Mouse (Mus musculus): ENCODE results near the gene 3100002H09Rik. TPM values are rescaled to one million over a fixed set of nuclear protein-coding genes. Genes with fewer than 3 reads are reported as not detected.

3100002H09Rik gene
- total RNA-seq, 2 experiments from 2014 or later, result 1.6 TPM; not detected in 1

- DNase-seq (ENCODE audit: extremely low spot score in 1 of 2, low spot score in 1 of 2), result no peak
Observed at GRCm38 (mm10) chr4:124615986-124616385, 5.4 kb upstream of the 3100002H09Rik start.

GRCm38 (mm10) chr4:124615406-124615960 lies 4.9 kb upstream of the 3100002H09Rik start:
- no peak for DNase-seq (ENCODE audit: extremely low spot score in 1 of 2, low spot score in 1 of 2)

- no peak for DNase-seq (ENCODE audit: extremely low spot score in 1 of 2, low spot score in 1 of 2)
Observed at GRCm38 (mm10) chr4:124614189-124614588, 3.6 kb upstream of the 3100002H09Rik start.

- DNase-seq (ENCODE audit: extremely low spot score in 1 of 2, low spot score in 1 of 2), result no peak
Observed at GRCm38 (mm10) chr4:124611768-124612167, 1.2 kb upstream of the 3100002H09Rik start.

GRCm38 (mm10) chr4:124610066-124610465 lies 537 bp downstream of the 3100002H09Rik start:
- no peak for DNase-seq (ENCODE audit: extremely low spot score in 1 of 2, low spot score in 1 of 2)

- DNase-seq (ENCODE audit: extremely low spot score in 1 of 2, low spot score in 1 of 2), result no peak
Observed at GRCm38 (mm10) chr4:124607166-124607565, 3.4 kb downstream of the 3100002H09Rik start.

GRCm38 (mm10) chr4:124606180-124606579 lies 4.4 kb downstream of the 3100002H09Rik start:
- no peak for DNase-seq (ENCODE audit: extremely low spot score in 1 of 2, low spot score in 1 of 2)

- no peak for DNase-seq (ENCODE audit: extremely low spot score in 1 of 2, low spot score in 1 of 2)
Observed at GRCm38 (mm10) chr4:124605255-124605654, 5.3 kb downstream of the 3100002H09Rik start.

GRCm38 (mm10) chr4:124603712-124604111 lies 6.9 kb downstream of the 3100002H09Rik start:
- DNase-seq (ENCODE audit: extremely low spot score in 1 of 2, low spot score in 1 of 2), result no peak

GRCm38 (mm10) chr4:124595929-124596328 lies 14.7 kb downstream of the 3100002H09Rik start:
- DNase-seq (ENCODE audit: extremely low spot score in 1 of 2, low spot score in 1 of 2), result no peak

GRCm38 (mm10) chr4:124594933-124595332 lies 15.7 kb downstream of the 3100002H09Rik start:
- peak; percentile 53 to 66 for DNase-seq (ENCODE audit: extremely low spot score in 1 of 2, low spot score in 1 of 2)

- no peak for DNase-seq (ENCODE audit: extremely low spot score in 1 of 2, low spot score in 1 of 2)
Observed at GRCm38 (mm10) chr4:124593691-124594090, 16.9 kb downstream of the 3100002H09Rik start.

- DNase-seq (ENCODE audit: extremely low spot score in 1 of 2, low spot score in 1 of 2), result no peak
Observed at GRCm38 (mm10) chr4:124593210-124593609, 17.4 kb downstream of the 3100002H09Rik start.

- no peak for DNase-seq (ENCODE audit: extremely low spot score in 1 of 2, low spot score in 1 of 2)
Observed at GRCm38 (mm10) chr4:124592241-124592640, 18.4 kb downstream of the 3100002H09Rik start.

GRCm38 (mm10) chr4:124580695-124581094 lies 29.9 kb downstream of the 3100002H09Rik start:
- no peak for DNase-seq (ENCODE audit: extremely low spot score in 1 of 2, low spot score in 1 of 2)

- DNase-seq (ENCODE audit: extremely low spot score in 1 of 2, low spot score in 1 of 2), result no peak
Observed at GRCm38 (mm10) chr4:124575955-124576445, 34.6 kb downstream of the 3100002H09Rik start.

GRCm38 (mm10) chr4:124575269-124575954 lies 35.2 kb downstream of the 3100002H09Rik start:
- DNase-seq (ENCODE audit: extremely low spot score in 1 of 2, low spot score in 1 of 2), result peak in 1 of 2 experiments; percentile 56

- DNase-seq (ENCODE audit: extremely low spot score in 1 of 2, low spot score in 1 of 2), result no peak
Observed at GRCm38 (mm10) chr4:124573586-124573985, 37.0 kb downstream of the 3100002H09Rik start.

- DNase-seq (ENCODE audit: extremely low spot score in 1 of 2, low spot score in 1 of 2), result no peak
Observed at GRCm38 (mm10) chr4:124570977-124571376, 39.6 kb downstream of the 3100002H09Rik start.

GRCm38 (mm10) chr4:124569661-124570060 lies 40.9 kb downstream of the 3100002H09Rik start:
- no peak for DNase-seq (ENCODE audit: extremely low spot score in 1 of 2, low spot score in 1 of 2)

GRCm38 (mm10) chr4:124563371-124563770 lies 47.2 kb downstream of the 3100002H09Rik start:
- DNase-seq (ENCODE audit: extremely low spot score in 1 of 2, low spot score in 1 of 2), result no peak

GRCm38 (mm10) chr4:124562721-124563120 lies 47.9 kb downstream of the 3100002H09Rik start:
- no peak for DNase-seq (ENCODE audit: extremely low spot score in 1 of 2, low spot score in 1 of 2)

Measured in layer of hippocampus, postnatal 25 days (tissue).